Comparison of ENCODE assay signal across 9 mouse cellular contexts in genomic region chr17:25080960-25081381, GRCm38 (mm10). TPM values are rescaled to one million over a fixed set of nuclear protein-coding genes. Genes with fewer than 3 reads are reported as not detected.
DNase-seq lines count a peak whose midpoint lies in the region; ATAC-seq lines count a peak whose summit lies in the region.
"Had no signal": no experiment of that assay in that cellular context is flagged by ENCODE, and none has a peak within 500 bp of the region (broad histone marks: within the 10 kb centered on the region; RNA-seq: fewer than 3 reads in every experiment).

No protein-coding gene starts in this region.

- H3K4me2 ChIP-seq in embryonic facial prominence, embryonic 12.5 days (replicated peaks), result no peak overlapping the region
- peak overlapping the region; percentile 54 for H3K4me2 ChIP-seq in heart, embryonic 16.5 days (ENCODE audit: low read depth, low read length)

- peak overlapping the region; percentile 18 for H3K4me3 ChIP-seq in embryonic facial prominence, embryonic 12.5 days
- peak overlapping the region; percentile 43 for H3K4me3 ChIP-seq in heart, embryonic 16.5 days (ENCODE audit: low read length)

- H3K9ac ChIP-seq in embryonic facial prominence, embryonic 12.5 days, result peak overlapping the region; percentile 29; the same call in 1 of the 2 replicates
- H3K9ac ChIP-seq in heart, embryonic 16.5 days (ENCODE audit: low read length), result peak overlapping the region; percentile 69

- WGBS in embryonic facial prominence, embryonic 12.5 days, result 57% methylated on average over 11 of the region's 11 CpGs
- 47% methylated on average over 11 of the region's 11 CpGs for WGBS in heart, embryonic 16.5 days

- peak; percentile 30 for DNase-seq in adrenal gland, postnatal 25 days
- DNase-seq in kidney, postnatal 10 days, result peak; percentile 85
- peak; percentile 89 for DNase-seq in lung, postnatal 25 days (ENCODE audit: low spot score)
- DNase-seq in T-cell, adult 2 months (ENCODE audit: low spot score), result no peak
- DNase-seq in layer of hippocampus, adult 9-11 months, result no peak

- no peaks in the 10 kb centered on the region for H3K27me3 ChIP-seq in embryonic facial prominence, embryonic 12.5 days
- H3K27me3 ChIP-seq in heart, embryonic 16.5 days (ENCODE audit: control insufficient read depth, insufficient read depth, low read length), result no peaks in the 10 kb centered on the region
- H3K27me3 ChIP-seq: megakaryocyte, embryonic 14.5 days had no signal

- no peak for ATAC-seq in embryonic facial prominence, embryonic 12.5 days (ENCODE audit: insufficient number of reproducible peaks, insufficient read depth, low FRiP score, low TSS enrichment)
- peak; percentile 12; the same call in 1 of the 2 replicates for ATAC-seq in heart, embryonic 16.5 days (replicated peaks; ENCODE audit: extremely low read depth, insufficient read depth, low FRiP score)
- ATAC-seq in monocyte, adult 5-6 weeks (replicated peaks; ENCODE audit: insufficient number of reproducible peaks, low FRiP score, low TSS enrichment, poor library complexity, severe bottlenecking), result no peak

- peaks cover 48% of the 10 kb centered on the region for H3K4me1 ChIP-seq in embryonic facial prominence, embryonic 12.5 days
- H3K4me1 ChIP-seq in heart, embryonic 16.5 days (ENCODE audit: control insufficient read depth, insufficient read depth, low read length), result peaks cover 40% of the 10 kb centered on the region

- no peaks in the 10 kb centered on the region for H3K9me3 ChIP-seq in embryonic facial prominence, embryonic 12.5 days
- no peaks in the 10 kb centered on the region for H3K9me3 ChIP-seq in heart, embryonic 16.5 days (replicated peaks; ENCODE audit: control insufficient read depth, low read length)
- H3K9me3 ChIP-seq: megakaryocyte, embryonic 14.5 days had no signal

- H3K27ac ChIP-seq in embryonic facial prominence, embryonic 12.5 days, result peak overlapping the region; percentile 83
- peak overlapping the region; percentile 83 for H3K27ac ChIP-seq in heart, embryonic 16.5 days (ENCODE audit: low read length)

- 0 out of 2 replicates have a peak, but pooled peaks cover 3% of the 10 kb centered on the region for H3K36me3 ChIP-seq in embryonic facial prominence, embryonic 12.5 days
- H3K36me3 ChIP-seq in heart, embryonic 16.5 days (ENCODE audit: control insufficient read depth, insufficient read depth), result no peaks in the 10 kb centered on the region

RNA-seq across cellular contexts. Expression of gene Tmem204, which starts 2.4 kb away (rescaled TPM):
- total RNA-seq in adrenal gland, postnatal 25 days (2021), result 27.7 and 31.5 TPM in 2 replicates
- polyA plus RNA-seq in embryonic facial prominence, embryonic 12.5 days (2016; fragmentation: Nextera tagmentation; extraction: Ambion mirVana), result 13.2 and 15.5 TPM in 2 replicates
- polyA plus RNA-seq in heart, embryonic 16.5 days (2015; fragmentation: Nextera tagmentation; extraction: Ambion mirVana), result 26.7 and 36.1 TPM in 2 replicates
- not detected in 3 replicates for total RNA-seq in monocyte, adult 5-6 weeks (2017)

RNA-seq across cellular contexts. Expression of gene Telo2, which starts 34.8 kb away (rescaled TPM):
- total RNA-seq in adrenal gland, postnatal 25 days (2021), result 26.3 and 27.2 TPM in 2 replicates
- 49.1 and 51.0 TPM in 2 replicates for polyA plus RNA-seq in embryonic facial prominence, embryonic 12.5 days (2016; fragmentation: Nextera tagmentation; extraction: Ambion mirVana)
- polyA plus RNA-seq in heart, embryonic 16.5 days (2015; fragmentation: Nextera tagmentation; extraction: Ambion mirVana), result 31.3 and 31.7 TPM in 2 replicates
- total RNA-seq in monocyte, adult 5-6 weeks (2017), result 13.3 to 21.2 TPM (median 17.5 TPM) in 3 replicates

RNA-seq across cellular contexts. Expression of gene Ptx4, which starts 39.6 kb away (rescaled TPM):
- total RNA-seq in adrenal gland, postnatal 25 days (2021), result not detected in 2 replicates
- 0.48 and 0.88 TPM in 2 replicates for polyA plus RNA-seq in embryonic facial prominence, embryonic 12.5 days (2016; fragmentation: Nextera tagmentation; extraction: Ambion mirVana)
- polyA plus RNA-seq in heart, embryonic 16.5 days (2015; fragmentation: Nextera tagmentation; extraction: Ambion mirVana), result 0.20 and 0.24 TPM in 2 replicates
- total RNA-seq in monocyte, adult 5-6 weeks (2017), result not detected in 3 replicates

RNA-seq across cellular contexts. Expression of gene Clcn7, which starts 52.2 kb away (rescaled TPM):
- total RNA-seq in adrenal gland, postnatal 25 days (2021), result 28.9 and 42.3 TPM in 2 replicates
- polyA plus RNA-seq in embryonic facial prominence, embryonic 12.5 days (2016; fragmentation: Nextera tagmentation; extraction: Ambion mirVana), result 27.1 and 27.4 TPM in 2 replicates
- polyA plus RNA-seq in heart, embryonic 16.5 days (2015; fragmentation: Nextera tagmentation; extraction: Ambion mirVana), result 16.1 and 19.2 TPM in 2 replicates
- 16.3 to 21.8 TPM (median 20.8 TPM) in 3 replicates for total RNA-seq in monocyte, adult 5-6 weeks (2017)

Comparison
In these comparisons a context has a peak if more than half of its experiments do, and no peak if none do; other contexts are left out.
1. DNase-seq: peak in adrenal gland, postnatal 25 days (single experiment), kidney, postnatal 10 days (single experiment) and lung, postnatal 25 days (single experiment); none in T-cell, adult 2 months (single experiment) and layer of hippocampus, adult 9-11 months (single experiment).
2. RNA of gene Tmem204, which starts 2.4 kb away (total RNA-seq): 27.7 to 31.5 TPM in adrenal gland, postnatal 25 days; not detected in monocyte, adult 5-6 weeks; every median in the first group is over 10 times any median in the second.